Mouse (Mus musculus) adrenal gland, postnatal 10 days (tissue): ENCODE data around the gene Tsen34. TPM values are rescaled to one million over a fixed set of nuclear protein-coding genes. Genes with fewer than 3 reads are reported as not detected.
"Not testable (repeated sequence)": the region's sequence is repeated elsewhere in the genome, so short reads cannot be mapped to it uniquely, and the experiment has no call there.

Experiments
- DNase-seq: peaks from one replicate; pipeline ENCODE4 v3.0.0; 2021; ENCODE audit warnings: mixed read lengths
- total RNA-seq, 2 experiments: library from RNA; stranded (reverse); gene quantifications; 2 replicates each; pipeline ENCODE4 v1.2.3; 2021

Gene Tsen34
- total RNA-seq, 2 experiments from 2014 or later, result 99.1 to 114 TPM

DNA sequence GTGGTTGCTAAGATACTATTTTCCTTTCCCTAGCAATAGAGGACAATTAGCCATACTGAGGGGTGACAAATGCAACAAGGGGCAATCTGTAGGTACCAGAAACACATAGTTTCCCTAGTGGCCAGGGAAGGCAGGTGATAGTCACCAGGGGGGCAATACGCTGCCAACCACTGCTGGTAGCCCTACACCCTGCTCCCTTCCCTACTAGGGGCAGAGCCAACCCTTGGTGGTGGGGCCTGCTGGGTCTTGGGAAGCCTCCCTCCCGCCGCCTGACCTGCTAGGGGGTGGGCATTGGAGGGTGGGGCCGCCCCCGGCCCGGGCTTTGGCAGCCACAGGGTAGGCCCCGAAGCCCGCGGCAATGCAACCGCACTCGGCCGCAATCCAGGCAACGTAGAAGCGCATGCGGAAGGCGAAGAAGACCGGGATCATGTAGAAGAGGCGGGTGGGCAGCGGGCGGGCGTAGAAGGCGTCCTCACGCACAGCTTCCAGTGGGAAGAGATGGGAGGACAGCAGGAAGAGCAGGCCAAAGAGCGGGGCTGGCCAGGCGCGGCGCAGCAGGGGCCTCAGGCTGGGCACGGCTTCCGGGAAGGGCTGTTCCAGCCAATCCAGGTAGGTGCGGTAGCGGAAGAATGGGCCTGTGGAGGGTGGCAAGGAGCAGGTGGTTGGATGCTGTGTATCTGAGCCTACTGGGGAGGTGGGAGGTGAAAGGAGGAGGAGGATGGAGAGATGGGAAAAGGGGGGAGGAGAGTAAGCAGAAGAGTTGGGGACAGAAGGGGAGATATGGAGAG lies 7.1 kb upstream of the Tsen34 start:
- DNase-seq, result no peak

DNA sequence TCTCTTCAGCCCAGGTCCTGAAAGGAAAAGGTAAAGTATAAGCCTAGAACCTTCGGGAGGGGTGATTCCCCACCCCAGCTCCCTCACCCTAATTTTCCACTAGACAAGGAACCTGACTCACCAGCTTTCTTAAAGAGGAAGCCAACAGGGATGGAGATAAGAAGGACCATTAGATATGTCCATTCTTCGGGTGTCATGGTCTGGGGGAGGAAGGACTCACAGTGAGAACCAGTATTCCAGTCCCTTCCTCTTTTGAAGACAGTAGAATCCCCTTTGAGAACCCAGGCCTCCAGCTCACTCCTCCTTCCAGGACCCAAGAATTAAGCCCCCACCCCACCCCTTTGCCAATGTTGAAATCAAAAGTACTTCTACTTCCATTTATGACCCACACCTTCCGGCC lies 744 bp upstream of the Tsen34 start:
- no peak for DNase-seq

DNA sequence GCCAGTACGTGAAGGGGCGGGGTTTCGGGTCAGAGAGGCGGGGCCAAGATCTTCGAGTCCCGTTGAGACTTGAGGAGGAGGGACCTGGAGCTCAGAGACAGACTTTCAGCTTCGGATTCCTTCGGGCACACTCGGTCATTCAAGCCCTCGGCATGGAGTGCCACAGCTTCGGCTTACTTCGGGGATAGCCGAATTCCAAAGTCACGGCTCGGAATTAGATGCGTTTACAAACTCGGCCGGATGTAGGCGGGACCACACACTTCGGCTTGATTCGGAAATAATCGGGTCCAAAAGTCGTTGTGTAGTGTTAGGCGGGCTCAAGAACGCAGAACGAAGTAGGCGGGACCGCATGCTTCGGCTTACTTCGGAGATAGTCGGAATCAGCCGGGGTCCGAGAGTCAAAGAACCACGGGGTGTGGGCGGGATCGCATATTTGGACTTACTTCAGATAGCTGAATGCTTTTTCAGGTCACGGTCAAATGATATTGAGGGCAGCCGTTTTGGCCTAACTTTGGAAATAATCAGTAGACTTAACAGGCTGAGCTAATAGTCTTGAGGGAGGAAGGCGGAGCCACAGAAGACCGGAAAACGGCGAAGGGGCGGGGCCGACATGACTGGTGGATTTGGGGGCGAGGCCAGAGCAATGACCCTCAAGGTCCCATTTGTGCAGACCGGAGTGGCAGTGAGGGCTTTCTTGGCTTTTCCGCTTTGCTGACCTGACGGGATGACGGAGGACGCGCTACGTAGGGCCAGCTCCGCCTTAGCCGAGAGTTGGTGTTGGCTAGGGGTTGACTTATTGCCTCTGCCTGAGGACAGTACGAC lies 535 bp downstream of the Tsen34 start, which contains the start of gene Mboat7:
Gene Mboat7, minus strand, starts transcription at position 537 of the 822 bp plus-strand sequence.
- peak; percentile 96 for DNase-seq

DNA sequence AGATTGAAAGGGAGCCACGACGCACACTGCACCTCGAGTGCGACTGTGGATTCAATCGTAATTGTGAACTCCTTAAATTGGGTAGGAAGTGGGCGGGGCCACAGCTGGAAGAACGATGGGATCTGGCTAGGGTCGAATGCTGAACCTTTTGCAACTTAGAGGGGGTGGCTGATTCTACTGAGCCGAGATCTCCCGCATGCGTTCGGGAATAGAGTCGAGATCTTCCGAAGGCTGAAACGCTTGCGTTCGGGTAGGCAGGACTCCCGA lies 1.1 kb downstream of the Tsen34 start:
- no peak for DNase-seq

DNA sequence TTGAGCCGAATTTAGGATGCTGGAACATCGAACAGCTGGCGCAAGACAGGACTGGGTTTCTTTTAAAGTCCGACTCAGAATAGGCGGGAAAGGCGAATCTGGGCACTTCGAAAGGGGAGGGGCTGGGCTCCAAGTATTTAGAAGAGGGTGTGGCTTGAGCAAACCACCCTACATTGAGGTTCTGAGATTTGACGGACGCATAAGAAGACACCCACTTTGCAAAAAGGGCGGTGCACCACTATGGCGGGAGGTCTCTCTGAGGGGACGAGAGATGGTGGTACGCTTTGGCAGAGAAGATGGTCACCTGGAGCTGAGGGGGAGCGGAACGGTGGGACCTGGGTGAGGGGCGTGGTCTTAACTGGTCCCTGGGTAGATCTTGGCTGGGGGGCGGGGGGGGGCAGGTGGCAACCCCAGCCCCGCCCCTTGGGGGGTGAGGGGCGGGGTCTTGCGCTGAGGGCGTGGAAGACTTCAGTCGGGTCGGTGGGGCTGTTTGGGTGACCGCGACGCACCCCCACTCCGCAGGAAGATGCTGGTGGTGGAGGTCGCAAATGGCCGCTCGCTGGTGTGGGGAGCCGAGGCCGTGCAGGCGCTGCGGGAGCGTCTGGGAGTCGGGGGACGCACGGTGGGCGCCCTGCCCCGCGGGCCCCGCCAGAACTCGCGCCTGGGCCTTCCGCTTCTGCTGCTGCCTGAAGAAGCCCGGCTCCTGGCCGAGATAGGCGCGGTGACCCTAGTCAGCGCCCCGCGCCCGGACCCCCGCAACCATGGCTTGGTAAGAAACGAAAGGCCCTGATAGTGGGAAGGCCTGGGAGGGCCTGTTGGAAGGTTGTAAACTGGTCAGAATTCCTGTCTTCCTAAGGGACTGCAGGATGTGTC lies 1.6 kb downstream of the Tsen34 start:
- peak; percentile 82 for DNase-seq

DNA sequence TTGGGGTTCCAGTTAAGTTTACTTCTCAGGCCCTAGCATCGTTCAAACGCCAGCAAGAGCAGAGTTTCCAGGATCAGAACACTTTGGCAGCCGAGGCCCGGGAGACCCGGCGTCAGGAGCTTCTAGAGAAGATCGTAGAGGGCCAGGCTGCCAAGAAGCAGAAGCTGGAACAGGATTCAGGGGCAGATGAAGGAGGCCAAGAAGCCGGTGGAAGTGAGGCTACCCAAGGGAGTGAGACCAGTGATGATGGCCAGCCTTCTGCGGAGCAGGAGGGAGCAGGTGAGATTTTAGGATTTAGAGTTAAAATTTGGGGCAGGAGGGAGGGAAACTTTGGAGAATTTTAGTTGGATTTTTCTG lies 2.3 kb downstream of the Tsen34 start:
- DNase-seq, result peak; percentile 51

DNA sequence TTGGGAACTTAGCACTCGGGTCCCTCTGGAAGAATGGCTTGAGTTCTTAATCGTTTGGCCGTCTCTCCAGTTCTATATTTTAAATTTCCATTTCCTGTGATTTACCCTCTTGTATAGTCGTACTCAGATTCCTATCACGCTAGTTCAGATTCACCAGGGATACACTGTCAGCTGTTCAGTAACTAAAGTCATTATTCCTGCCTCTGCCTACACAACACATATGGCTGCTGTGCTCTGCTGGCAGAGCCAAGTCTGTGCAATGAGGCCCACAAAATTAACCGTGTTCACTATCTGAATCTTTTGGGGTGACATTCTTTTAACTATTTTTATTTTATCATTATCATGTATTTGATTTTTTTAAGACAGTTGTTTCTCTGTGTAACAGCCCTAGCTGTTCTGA lies 5.8 kb downstream of the Tsen34 start:
- no peak for DNase-seq

DNA sequence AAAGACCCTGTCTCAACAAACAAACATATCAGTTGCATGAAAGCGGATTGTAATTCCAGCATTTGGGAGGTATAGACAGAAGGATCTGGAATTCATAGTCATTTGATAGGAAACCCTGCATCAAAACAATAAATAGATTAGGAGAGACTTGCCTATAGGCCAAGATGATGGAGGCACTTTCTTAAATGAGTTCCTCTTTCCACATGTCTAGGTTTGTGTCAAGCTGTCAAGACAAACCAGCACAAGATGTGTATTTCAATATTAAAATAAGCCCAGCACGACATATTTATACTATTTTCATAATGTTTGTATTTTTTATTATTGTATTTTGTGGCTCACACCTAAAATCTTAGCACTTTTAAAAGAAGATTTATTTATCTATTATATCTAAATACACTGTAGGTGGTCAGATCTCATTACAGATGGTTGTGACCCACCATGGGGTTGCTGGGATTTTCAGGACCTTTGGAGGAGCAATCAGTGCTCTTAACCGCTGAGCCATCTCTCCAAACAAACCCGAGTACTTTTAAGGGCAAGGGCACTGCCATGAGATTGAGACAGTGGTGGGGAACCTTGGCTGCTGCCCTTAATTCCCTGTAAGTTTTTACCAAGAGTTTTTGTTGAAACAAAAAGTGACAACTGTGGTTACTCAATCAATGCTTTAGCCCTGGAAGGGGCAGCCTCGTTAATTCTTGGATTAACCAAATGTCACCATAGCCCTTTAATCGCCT lies 10.7 kb downstream of the Tsen34 start:
- DNase-seq, result no peak

DNA sequence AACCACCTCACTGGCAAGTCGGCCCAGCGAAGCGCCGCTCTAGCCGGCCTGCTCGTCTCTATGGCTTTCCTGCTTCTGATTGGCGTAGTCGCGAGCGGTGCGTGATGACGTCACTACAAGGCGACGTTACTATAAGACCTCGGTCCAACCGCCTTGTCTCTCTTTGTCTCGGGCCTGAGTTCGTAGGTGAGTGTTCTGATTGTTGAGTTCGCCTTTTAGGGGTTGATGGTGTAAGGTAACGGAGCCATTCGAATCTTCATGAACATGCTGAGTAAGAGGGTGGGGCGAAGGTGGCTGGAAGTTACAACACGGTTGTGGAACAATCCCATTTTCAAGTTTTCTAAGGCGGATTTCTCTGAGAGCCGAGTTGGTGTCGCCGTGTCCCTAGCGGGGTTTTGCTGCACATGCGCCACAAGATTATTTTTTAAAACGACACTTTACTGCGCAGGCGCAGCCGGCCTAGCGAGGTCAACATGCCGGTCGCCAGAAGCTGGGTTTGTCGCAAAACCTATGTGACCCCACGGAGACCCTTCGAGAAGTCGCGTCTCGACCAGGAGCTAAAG lies 11.3 kb downstream of the Tsen34 start, which contains the start of gene Rps9:
Gene Rps9, plus strand, starts transcription at position 115 of the 563 bp plus-strand sequence.
- DNase-seq, result peak; percentile 97

DNA sequence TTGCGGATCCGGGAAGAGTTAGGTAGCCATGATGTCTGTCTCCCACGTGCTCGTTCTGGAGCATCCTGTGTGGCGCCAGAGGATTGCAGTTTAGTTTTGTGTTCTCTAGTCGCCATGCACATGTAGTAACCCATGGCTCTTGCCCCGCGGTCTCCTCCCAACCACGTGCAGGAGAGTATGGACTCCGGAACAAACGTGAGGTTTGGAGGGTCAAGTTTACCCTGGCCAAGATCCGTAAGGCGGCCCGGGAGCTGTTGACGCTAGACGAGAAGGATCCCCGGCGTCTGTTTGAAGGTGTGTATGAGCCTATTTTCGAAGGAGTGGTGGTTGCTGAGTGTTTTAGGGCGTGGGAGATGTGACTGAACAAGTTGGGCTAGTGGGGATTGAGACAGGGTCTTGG lies 11.8 kb downstream of the Tsen34 start:
- no peak for DNase-seq

DNA sequence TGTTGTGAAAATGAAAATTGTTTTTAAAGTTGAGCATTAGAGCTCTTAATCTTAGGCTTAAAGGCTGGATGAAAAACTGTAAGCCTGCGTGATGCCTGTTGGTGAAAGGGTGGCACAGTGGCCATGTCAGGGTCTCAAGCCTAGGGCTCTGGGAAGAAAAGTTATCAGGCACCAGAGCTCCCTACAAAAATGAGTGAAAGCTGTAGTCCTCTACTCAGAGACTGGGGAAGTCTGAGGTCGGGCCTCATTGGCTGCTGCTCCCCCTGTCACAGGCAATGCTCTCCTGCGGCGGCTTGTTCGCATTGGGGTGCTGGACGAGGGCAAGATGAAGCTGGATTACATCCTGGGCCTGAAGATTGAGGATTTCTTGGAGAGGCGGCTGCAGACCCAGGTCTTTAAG lies 12.8 kb downstream of the Tsen34 start:
- not testable (repeated sequence) for DNase-seq

DNA sequence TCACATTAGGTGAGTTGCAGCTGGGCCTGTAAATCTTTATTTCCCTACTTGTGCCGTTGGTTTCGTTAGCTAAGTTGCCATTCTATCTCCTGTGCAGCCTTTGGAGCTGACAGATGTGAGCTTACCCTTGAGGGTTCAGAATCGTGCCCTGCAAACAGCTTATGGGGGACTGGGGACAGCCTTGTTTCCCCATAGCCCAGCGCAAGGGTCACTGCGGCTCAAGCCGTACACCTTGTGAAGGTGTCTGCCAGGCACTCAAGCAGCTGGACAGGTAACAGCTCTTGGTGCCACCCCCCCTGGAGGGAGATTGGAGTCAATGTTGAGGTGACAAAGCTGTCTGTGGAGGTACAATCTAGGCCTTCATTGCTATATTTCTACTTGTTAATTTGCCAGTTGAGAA lies 13.2 kb downstream of the Tsen34 start:
- no peak for DNase-seq

DNA sequence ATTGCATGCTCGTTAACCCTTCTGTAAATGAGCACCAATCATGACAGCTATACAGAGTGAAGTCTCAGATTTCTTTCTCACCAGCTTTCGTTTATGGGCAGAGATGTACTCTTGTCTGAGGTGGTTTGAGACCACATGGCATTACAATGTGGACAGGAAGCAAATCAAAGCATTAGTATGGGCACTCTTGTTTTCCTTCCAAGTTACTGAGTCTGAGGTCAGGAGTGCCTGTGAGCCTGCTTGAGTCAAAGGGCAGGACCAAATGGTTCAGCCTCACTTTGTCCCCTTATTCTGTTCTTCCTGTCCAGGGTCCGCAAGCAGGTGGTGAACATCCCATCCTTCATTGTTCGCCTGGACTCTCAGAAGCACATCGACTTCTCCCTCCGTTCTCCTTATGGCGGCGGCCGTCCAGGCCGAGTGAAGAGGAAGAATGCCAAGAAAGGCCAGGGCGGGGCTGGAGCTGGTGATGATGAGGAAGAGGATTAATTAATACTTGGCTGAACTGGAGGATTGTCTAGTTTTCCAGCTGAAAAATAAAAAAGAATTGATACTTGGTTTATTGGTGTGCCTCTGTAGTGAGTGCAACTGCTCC lies 13.8 kb downstream of the Tsen34 start:
- no peak for DNase-seq

DNA sequence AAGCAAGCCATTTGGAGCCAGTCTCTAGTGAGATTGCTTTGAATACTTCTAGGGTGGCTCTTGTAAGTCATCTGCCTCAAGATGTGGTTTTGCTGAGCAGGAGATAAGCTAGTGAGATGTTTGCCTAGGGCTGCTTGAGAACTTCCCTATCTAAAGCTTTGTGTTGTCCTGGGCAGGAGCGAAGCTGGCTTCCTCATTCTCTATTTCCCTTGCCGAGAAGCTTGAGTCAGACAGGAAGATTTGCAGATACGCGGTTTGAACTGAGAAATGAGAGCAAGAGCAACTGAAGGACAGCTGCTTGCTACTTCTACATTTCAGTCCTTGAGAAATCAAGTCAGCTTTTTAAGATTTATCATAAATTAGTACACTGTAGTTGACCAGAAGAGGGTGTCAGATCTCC lies 14.4 kb downstream of the Tsen34 start:
- DNase-seq, result no peak

DNA sequence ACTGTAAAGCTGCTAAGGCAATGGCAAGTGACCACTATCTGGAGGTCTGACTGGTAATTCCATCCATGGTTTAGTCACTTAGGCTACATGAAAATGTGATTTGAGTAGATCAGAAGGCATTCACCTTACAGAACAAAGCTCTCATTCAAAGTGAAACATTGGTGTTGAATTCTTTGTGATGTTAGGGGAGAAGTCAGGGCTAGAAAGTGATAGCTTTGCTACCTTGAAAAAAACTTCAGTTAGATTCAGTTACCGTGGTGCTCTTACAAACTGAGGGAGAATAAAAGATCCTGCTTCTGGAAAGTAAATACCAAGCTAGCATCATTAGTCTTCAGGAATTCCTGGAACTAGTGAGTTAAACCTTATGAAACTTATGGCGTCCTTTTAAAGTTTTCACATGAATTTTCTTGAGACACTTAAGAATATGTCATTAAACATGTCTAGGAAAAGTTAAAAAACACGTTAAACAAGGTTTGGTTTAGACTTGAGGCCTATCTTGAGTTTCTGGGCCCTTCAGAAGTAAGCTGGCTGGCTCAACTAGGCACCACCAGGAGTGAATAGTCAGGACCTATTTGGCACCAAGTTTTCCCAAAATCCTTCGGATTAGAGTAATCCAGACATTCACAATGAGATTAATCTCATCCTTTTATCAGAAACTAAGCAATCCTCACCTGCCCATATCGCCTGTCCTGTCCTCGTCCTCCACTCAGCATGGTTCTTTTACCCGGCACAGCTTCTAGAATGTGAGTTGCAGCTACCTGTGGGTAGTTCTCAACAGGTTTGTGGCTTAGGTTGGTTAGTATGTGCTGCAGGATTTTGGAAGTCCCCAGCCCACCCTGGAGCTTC lies 15.1 kb downstream of the Tsen34 start:
- no peak for DNase-seq

DNA sequence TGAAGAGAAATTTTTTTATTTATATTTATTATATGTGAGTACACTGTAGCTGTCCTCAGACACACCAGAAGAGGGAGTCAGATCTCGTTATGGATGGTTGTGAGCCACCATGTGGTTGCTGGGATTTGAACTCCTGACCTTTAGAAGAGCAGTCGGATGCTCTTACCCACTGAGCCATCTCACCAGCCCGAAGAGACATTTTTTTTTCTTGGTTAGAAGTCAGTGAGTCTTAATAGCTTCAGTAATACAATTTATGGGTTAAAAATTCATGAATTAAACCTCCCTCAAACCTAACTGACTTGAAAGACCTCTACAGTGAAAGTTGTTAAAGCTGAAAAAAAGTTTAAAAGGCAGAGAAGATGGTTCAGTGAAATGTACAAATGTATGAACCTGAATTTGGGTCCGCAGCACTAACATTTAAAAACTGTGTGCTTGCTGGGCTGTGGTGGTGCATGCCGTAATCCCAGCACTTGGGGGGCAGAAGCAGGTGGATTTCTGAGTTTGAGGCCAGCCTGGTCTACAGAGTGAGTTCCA lies 15.9 kb downstream of the Tsen34 start:
- not testable (repeated sequence) for DNase-seq

DNA sequence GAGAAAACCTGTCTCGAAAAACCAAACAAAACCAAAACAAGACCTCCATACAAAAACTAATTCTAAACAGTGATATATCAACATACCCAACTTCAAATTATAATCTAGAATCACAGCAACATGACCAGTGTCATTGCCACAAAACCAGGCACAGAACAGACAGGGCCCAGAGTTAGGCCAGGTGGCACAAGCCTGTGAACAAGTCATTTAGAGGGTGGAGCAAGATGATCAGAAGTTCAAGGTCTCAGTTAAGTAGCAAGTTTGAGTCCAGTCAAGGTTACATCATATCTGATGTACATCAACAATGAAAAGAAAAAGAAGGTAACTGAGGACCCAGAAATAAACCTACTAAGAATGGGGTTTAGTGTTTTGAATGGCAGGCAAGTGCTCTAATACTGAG lies 16.3 kb downstream of the Tsen34 start:
- no peak for DNase-seq

DNA sequence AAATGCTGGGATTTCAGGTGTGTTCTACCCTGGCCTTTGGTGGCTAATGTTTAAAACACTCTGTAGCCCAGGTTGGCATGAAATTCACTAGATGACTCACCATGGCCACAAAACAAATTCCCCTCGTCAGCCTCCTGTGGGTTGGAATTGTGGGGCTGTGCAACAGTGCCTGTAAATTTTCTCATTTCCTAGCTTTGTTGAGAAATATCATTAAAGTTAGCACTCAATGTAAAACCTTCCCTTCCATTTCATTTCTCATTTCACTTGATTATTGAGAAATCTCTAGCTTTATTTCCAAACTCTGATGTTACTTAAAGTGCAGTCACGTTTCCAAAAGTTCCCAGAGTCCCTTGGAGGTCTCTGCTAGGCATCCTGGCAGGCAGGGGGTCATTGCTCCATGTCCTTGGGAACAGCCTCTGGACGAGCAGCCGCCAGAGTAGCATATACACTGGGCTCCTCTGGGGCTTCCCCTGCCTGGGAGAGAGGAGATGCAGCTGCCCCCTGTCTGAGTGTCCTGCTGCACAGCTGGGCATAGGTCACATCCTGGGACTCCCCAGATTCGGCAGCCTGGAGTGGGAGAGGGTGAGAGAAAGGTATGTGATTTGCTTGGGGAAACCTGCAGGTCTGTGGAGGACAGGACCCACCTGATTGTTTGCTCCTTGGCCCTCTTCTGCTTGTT lies 19.7 kb downstream of the Tsen34 start:
- DNase-seq, result no peak

DNA sequence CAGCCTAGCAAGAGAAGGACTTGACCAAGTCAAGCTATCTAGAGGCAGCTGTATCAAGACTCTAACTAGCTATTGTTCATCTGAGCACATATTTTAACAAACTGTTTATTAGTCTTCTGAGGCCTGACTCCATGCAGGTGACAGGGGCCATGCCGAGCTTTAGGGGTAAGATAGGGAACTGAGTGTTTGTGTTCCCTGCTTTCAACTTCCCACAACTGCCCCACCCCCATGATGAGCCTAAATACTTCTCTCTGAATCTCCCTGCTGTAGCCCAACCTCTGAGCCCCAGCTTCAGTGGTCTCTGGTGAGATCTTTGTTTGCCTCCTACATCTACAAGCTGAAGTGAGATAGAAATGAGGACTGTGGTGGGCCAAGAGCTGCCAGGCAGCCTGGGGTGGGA lies 22.6 kb downstream of the Tsen34 start:
- no peak for DNase-seq
